Mouse (Mus musculus): ENCODE results near the gene Cbfa2t2. TPM values are rescaled to one million over a fixed set of nuclear protein-coding genes. Genes with fewer than 3 reads are reported as not detected.

Gene Cbfa2t2
- polyA plus RNA-seq, 1 experiment, result 5.1 TPM

DNA sequence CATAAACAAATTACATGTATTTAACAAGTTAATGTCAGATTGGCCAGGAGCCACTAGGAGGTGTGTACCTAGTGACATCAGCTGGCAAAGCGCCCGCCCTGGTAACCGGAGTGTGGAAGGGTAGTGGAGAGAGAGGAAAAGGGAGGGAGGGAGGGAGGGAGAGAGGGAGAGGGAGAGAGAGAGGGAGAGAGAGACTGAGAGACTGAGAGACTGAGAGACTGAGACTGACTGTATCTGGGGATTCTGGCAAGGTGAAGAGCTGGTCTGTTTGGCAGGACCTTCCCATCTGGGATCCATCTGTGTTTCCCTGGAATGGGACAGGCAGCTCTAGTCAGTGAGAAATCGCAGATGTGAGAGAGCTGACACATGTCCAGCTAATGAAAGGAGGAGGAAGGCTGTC lies 23.6 kb downstream of the Cbfa2t2 start:
- TF ChIP-seq CTCF (IDR thresholded peaks at IDR 0.05; ENCODE audit: extremely low read depth, insufficient read depth, insufficient read length, insufficient replicate concordance) (no peak), POLR2A (IDR thresholded peaks at IDR 0.05; ENCODE audit: low read depth, low read length) (no peak)
- Histone ChIP-seq H3K27ac (ENCODE audit: insufficient read depth, low read length) (no peak overlapping the region), H3K4me3 (ENCODE audit: extremely low read depth, insufficient read depth, insufficient read length) (no peak overlapping the region), H3K27me3 (ENCODE audit: control insufficient read depth, insufficient read depth, low read length) (no peaks in the 10 kb centered on the region), H3K36me3 (ENCODE audit: control insufficient read depth, insufficient read depth, low read length) (no peaks in the 10 kb centered on the region), H3K4me1 (ENCODE audit: control insufficient read depth, insufficient read depth, insufficient read length) (peaks cover 5% of the 10 kb centered on the region)
- 64% methylated on average over 4 of the region's 4 CpGs for WGBS
- DNase-seq (ENCODE audit: low read depth in 1 of 2, low spot score in 2 of 2), result no peak

DNA sequence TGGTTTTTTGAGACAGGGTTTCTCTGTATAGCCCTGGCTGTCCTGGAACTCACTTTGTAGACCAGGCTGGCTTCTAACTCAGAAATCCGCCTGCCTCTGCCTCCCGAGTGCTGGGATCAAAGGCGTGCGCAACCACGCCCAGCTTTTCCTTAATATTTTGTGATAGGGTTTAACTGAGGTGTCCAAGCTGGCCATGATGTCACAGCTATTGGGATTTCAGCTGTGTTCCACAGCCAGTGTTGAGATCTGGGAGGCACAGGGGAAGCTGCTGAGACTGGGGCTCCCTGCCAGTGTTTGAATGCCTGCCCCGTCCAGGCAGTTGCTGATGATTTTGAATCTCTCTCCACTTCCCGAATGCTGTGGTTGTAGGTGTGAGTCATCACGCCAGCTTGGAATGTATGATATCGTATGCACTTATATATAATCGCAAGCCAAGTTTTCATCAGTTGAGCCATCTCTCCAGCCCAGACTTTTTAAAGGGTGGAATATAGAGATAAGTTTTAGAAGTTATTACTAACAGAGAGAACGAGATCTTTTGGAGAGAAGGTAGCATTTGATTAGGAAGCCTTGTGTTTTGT lies 27.4 kb downstream of the Cbfa2t2 start:
- H3K4me1 ChIP-seq (ENCODE audit: control insufficient read depth, insufficient read depth, insufficient read length), result peaks cover 5% of the 10 kb centered on the region
- DNase-seq (ENCODE audit: low read depth in 1 of 2, low spot score in 2 of 2), result no peak
- H3K27me3 ChIP-seq (ENCODE audit: control insufficient read depth, insufficient read depth, low read length), result no peaks in the 10 kb centered on the region
- H3K27ac ChIP-seq (ENCODE audit: insufficient read depth, low read length), result no peak overlapping the region
- no peak for TF ChIP-seq POLR2A (IDR thresholded peaks at IDR 0.05; ENCODE audit: low read depth, low read length)
- H3K4me3 ChIP-seq (ENCODE audit: extremely low read depth, insufficient read depth, insufficient read length), result no peak overlapping the region
- WGBS, result 76% methylated on average over 11 of the region's 11 CpGs
- no peaks in the 10 kb centered on the region for H3K36me3 ChIP-seq (ENCODE audit: control insufficient read depth, insufficient read depth, low read length)

DNA sequence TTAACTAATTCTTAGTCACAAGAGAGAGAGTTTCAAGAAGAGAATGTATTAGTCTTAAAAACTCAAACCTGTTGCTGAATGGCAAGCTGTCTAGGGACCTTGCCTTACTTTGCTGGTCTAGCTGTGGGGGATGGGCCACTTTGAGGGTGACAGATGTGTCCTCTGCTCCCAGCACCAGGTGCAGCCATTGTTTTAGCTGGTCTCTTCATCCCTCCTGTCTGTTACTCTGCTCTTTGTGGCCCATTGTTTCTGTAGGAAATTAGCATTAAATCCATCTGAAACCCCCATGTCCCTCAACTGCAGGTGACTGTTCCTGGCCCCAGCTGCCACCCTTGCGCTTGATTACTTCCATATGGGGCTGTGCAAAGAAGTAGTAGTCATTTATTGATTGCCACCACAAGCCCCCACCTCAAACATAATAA lies 29.6 kb downstream of the Cbfa2t2 start:
- Histone ChIP-seq H3K4me3 (ENCODE audit: extremely low read depth, insufficient read depth, insufficient read length) (no peak overlapping the region), H3K36me3 (ENCODE audit: control insufficient read depth, insufficient read depth, low read length) (no peaks in the 10 kb centered on the region), H3K27ac (ENCODE audit: insufficient read depth, low read length) (no peak overlapping the region), H3K4me1 (ENCODE audit: control insufficient read depth, insufficient read depth, insufficient read length) (peaks cover 5% of the 10 kb centered on the region), H3K27me3 (ENCODE audit: control insufficient read depth, insufficient read depth, low read length) (no peaks in the 10 kb centered on the region)
- TF ChIP-seq CTCF (IDR thresholded peaks at IDR 0.05; ENCODE audit: extremely low read depth, insufficient read depth, insufficient read length, insufficient replicate concordance) (no peak), POLR2A (IDR thresholded peaks at IDR 0.05; ENCODE audit: low read depth, low read length) (no peak)
- WGBS, result 97% methylated on average over 1 of the region's 1 CpGs
- no peak for DNase-seq (ENCODE audit: low read depth in 1 of 2, low spot score in 2 of 2)

DNA sequence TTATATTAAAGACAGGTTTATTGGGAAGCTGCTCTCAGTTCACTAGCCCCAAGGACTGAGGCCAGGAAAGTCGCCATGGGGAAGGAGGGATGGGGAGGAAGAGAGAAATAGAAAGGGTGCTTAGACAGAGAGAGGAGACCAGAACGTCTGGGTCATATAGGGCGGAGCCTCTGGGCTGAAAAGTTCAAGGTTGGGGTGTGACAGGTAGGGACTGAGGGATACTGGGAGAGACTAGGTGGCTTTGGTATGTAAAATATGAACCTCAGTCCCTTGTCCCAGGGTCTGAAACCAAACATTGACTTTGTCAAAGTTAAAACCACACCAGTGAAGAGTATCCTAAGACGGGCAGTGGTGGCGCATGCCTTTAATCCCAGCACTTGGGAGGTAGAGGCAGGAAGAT lies 30.9 kb downstream of the Cbfa2t2 start:
- Histone ChIP-seq H3K36me3 (ENCODE audit: control insufficient read depth, insufficient read depth, low read length) (no peaks in the 10 kb centered on the region), H3K4me1 (ENCODE audit: control insufficient read depth, insufficient read depth, insufficient read length) (peaks cover 5% of the 10 kb centered on the region), H3K27ac (ENCODE audit: insufficient read depth, low read length) (no peak overlapping the region), H3K4me3 (ENCODE audit: extremely low read depth, insufficient read depth, insufficient read length) (no peak overlapping the region), H3K27me3 (ENCODE audit: control insufficient read depth, insufficient read depth, low read length) (no peaks in the 10 kb centered on the region)
- DNase-seq (ENCODE audit: low read depth in 1 of 2, low spot score in 2 of 2), result no peak
- TF ChIP-seq CTCF (IDR thresholded peaks at IDR 0.05; ENCODE audit: extremely low read depth, insufficient read depth, insufficient read length, insufficient replicate concordance) (no peak), POLR2A (IDR thresholded peaks at IDR 0.05; ENCODE audit: low read depth, low read length) (no peak)
- WGBS, result 92% methylated on average over 5 of the region's 5 CpGs

DNA sequence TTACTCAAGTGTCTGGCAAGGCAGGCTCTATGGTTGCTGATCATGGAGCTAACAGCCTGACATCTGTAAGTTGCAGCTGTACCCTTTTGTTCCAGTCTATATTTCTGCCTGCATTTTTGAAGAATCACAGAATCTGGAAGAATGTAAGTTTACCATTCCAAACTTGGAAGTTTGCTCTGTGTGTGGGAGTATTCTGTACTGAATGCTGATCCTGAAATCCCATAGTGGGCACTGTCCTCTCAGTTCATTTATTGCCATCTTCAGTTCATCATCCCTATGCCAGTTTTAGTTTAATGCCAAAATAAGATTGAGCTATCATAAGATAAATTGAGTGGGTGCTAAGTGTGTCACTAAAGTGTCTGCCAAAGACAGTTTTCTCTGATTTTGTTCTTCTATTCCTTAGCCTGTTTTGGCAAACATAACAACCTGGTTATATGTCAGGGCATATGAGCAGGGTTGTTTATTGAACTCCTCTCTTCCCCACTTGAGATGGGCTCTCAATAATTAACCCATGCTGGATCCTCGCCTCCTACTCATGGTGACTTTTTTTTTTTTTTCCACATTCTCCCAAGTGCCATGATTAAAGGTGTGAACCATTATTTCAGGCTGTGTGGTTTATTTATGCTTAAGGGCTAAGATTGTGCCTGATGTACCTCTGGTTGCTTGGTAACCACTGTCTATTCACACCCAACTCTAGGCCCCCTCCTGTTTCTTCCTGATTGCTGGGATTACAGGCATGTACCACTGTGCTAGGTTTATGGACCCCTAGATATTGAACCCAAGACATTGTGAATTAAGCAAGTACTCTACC lies 38.2 kb downstream of the Cbfa2t2 start:
- no peak overlapping the region for H3K4me3 ChIP-seq (ENCODE audit: extremely low read depth, insufficient read depth, insufficient read length)
- H3K36me3 ChIP-seq (ENCODE audit: control insufficient read depth, insufficient read depth, low read length), result no peaks in the 10 kb centered on the region
- no peak overlapping the region for H3K27ac ChIP-seq (ENCODE audit: insufficient read depth, low read length)
- TF ChIP-seq POLR2A (IDR thresholded peaks at IDR 0.05; ENCODE audit: low read depth, low read length), result no peak
- no peak for TF ChIP-seq CTCF (IDR thresholded peaks at IDR 0.05; ENCODE audit: extremely low read depth, insufficient read depth, insufficient read length, insufficient replicate concordance)
- no peaks in the 10 kb centered on the region for H3K27me3 ChIP-seq (ENCODE audit: control insufficient read depth, insufficient read depth, low read length)
- 92% methylated on average over 1 of the region's 1 CpGs for WGBS
- DNase-seq (ENCODE audit: low read depth in 1 of 2, low spot score in 2 of 2), result no peak
- no peaks in the 10 kb centered on the region for H3K4me1 ChIP-seq (ENCODE audit: control insufficient read depth, insufficient read depth, insufficient read length)

DNA sequence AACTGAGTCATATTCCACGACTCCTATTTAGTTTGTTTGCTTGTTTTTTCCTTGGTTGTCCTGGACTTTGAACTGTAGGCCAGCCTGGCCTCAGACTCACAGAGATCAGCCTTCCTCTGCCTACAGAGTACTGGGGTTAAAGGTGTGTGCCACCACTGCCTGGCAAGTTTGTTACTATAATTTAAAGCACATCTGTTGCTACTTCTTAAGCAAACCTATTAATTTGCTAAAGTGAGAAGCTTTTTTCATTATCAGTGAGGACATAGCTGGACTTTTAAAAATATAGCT lies 38.7 kb downstream of the Cbfa2t2 start:
- H3K36me3 ChIP-seq (ENCODE audit: control insufficient read depth, insufficient read depth, low read length), result no peaks in the 10 kb centered on the region
- H3K27ac ChIP-seq (ENCODE audit: insufficient read depth, low read length), result no peak overlapping the region
- no peaks in the 10 kb centered on the region for H3K27me3 ChIP-seq (ENCODE audit: control insufficient read depth, insufficient read depth, low read length)
- no peak for TF ChIP-seq POLR2A (IDR thresholded peaks at IDR 0.05; ENCODE audit: low read depth, low read length)
- no peak for TF ChIP-seq CTCF (IDR thresholded peaks at IDR 0.05; ENCODE audit: extremely low read depth, insufficient read depth, insufficient read length, insufficient replicate concordance)
- H3K4me3 ChIP-seq (ENCODE audit: extremely low read depth, insufficient read depth, insufficient read length), result no peak overlapping the region; the same call in 1 of the 2 replicates
- H3K4me1 ChIP-seq (ENCODE audit: control insufficient read depth, insufficient read depth, insufficient read length), result no peaks in the 10 kb centered on the region
- 91% methylated on average over 1 of the region's 1 CpGs for WGBS
- DNase-seq (ENCODE audit: low read depth in 1 of 2, low spot score in 2 of 2), result no peak

DNA sequence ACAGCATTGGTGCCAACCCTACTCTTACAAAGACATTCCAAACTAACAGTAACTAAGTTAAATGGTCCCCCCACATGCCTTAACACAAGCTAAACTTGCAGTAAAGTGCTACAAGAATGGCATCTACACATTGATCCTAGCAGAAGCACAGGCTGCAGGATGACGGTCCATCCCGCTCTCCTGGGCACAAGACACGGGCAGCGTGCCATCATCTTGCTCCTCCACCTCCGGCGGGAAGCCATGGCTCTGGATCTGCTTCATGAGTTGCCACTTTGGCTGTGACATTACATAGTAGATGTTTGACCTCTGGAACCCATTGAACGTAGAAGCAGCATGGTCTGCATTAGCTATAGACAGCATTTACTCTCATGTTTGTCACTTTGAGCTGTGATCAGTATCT lies 39.6 kb downstream of the Cbfa2t2 start:
- no peak for TF ChIP-seq CTCF (IDR thresholded peaks at IDR 0.05; ENCODE audit: extremely low read depth, insufficient read depth, insufficient read length, insufficient replicate concordance)
- no peak for TF ChIP-seq POLR2A (IDR thresholded peaks at IDR 0.05; ENCODE audit: low read depth, low read length)
- DNase-seq (ENCODE audit: low read depth in 1 of 2, low spot score in 2 of 2), result no peak
- no peaks in the 10 kb centered on the region for H3K36me3 ChIP-seq (ENCODE audit: control insufficient read depth, insufficient read depth, low read length)
- no peaks in the 10 kb centered on the region for H3K4me1 ChIP-seq (ENCODE audit: control insufficient read depth, insufficient read depth, insufficient read length)
- no peaks in the 10 kb centered on the region for H3K27me3 ChIP-seq (ENCODE audit: control insufficient read depth, insufficient read depth, low read length)
- no peak overlapping the region for H3K4me3 ChIP-seq (ENCODE audit: extremely low read depth, insufficient read depth, insufficient read length)
- no peak overlapping the region for H3K27ac ChIP-seq (ENCODE audit: insufficient read depth, low read length)
- WGBS, result 95% methylated on average over 7 of the region's 7 CpGs
